ENCODE assay signal across 16 mouse cellular contexts in genomic region chr17:37078990-37079389, GRCm38 (mm10). TPM values are rescaled to one million over a fixed set of nuclear protein-coding genes. Genes with fewer than 3 reads are reported as not detected.
DNase-seq lines count a peak whose midpoint lies in the region; ATAC-seq and TF ChIP-seq lines count a peak whose summit lies in the region.
"Had no signal": no experiment of that assay in that cellular context is flagged by ENCODE, and none has a peak within 500 bp of the region (broad histone marks: within the 10 kb centered on the region; RNA-seq: fewer than 3 reads in every experiment).

No protein-coding gene starts in this region.

- WGBS in neural tube, embryonic 11.5 days: 14% methylated on average over 2 of the region's 2 CpGs
- WGBS in forebrain, embryonic 12.5 days: 4% methylated on average over 2 of the region's 2 CpGs
- 34% methylated on average over 2 of the region's 2 CpGs for WGBS in limb, embryonic 14.5 days
- 14% methylated on average over 2 of the region's 2 CpGs for WGBS in neural tube, embryonic 15.5 days

- H3K36me3 ChIP-seq in neural tube, embryonic 11.5 days (ENCODE audit: control insufficient read depth, insufficient read depth, low read length): no peaks in the 10 kb centered on the region; the same call in 1 of the 2 replicates
- peaks cover 29% of the 10 kb centered on the region for H3K36me3 ChIP-seq in forebrain, embryonic 12.5 days (replicated peaks)
- peaks cover 24% of the 10 kb centered on the region for H3K36me3 ChIP-seq in limb, embryonic 14.5 days (ENCODE audit: control insufficient read depth, insufficient read depth, low read length)
- peaks cover 28% of the 10 kb centered on the region for H3K36me3 ChIP-seq in neural tube, embryonic 15.5 days
- H3K36me3 ChIP-seq: liver, embryonic 12.5 days had no signal

- no peaks in the 10 kb centered on the region for H3K27me3 ChIP-seq in neural tube, embryonic 11.5 days (ENCODE audit: control insufficient read depth, insufficient read depth, low read length)
- H3K27me3 ChIP-seq in forebrain, embryonic 12.5 days: peaks cover 4% of the 10 kb centered on the region; the same call in 1 of the 2 replicates
- no peaks in the 10 kb centered on the region for H3K27me3 ChIP-seq in limb, embryonic 14.5 days (ENCODE audit: control insufficient read depth, insufficient read depth, low read length)
- no peaks in the 10 kb centered on the region for H3K27me3 ChIP-seq in neural tube, embryonic 15.5 days (replicated peaks)
- H3K27me3 ChIP-seq: CH12.LX; kidney, embryonic 15.5 days; liver, embryonic 12.5 days had no signal

- peak; percentile 22 for DNase-seq in neural tube, embryonic 11.5 days (ENCODE audit: low spot score)
- DNase-seq in neural tube, embryonic 10.5 days (ENCODE audit: extremely low spot score, low spot score): no peak
- no peak for DNase-seq in limb, embryonic 14.5 days (ENCODE audit: low spot score)
- no peak for DNase-seq in right cerebral cortex, adult 18-20 months
- no peak for DNase-seq in gastrocnemius, adult 2 months
- no peak for DNase-seq in heart, postnatal 14 days
- DNase-seq: gastrocnemius, postnatal 14 days; heart, postnatal 10 days; lung, postnatal 10 days; thymus, adult 18-20 months had no signal

- intact Hi-C loops in gastrocnemius, adult 2 months (cut with DNase I): no loop called here
- intact Hi-C loops in heart, postnatal 14 days (cut with DNase I): no loop called here

- no peak for TF ChIP-seq CTCF in gastrocnemius, adult 2 months (IDR thresholded peaks at IDR 0.05)

- peak; percentile 48; the same call in 1 of the 2 replicates for ATAC-seq in neural tube, embryonic 11.5 days (ENCODE audit: insufficient read depth, low FRiP score, low TSS enrichment)
- ATAC-seq in forebrain, embryonic 12.5 days (ENCODE audit: low FRiP score): peak; percentile 42
- ATAC-seq in limb, embryonic 14.5 days (ENCODE audit: low FRiP score, low read depth): no peak
- peak; percentile 23; the same call in 1 of the 2 replicates for ATAC-seq in neural tube, embryonic 15.5 days (ENCODE audit: low FRiP score)
- ATAC-seq: liver, embryonic 12.5 days had no signal

- TF ChIP-seq POLR2A in limb, embryonic 14.5 days (IDR thresholded peaks at IDR 0.05; ENCODE audit: borderline replicate concordance, extremely low read depth, insufficient read depth, insufficient read length): no peak

- no peak overlapping the region for H3K4me2 ChIP-seq in neural tube, embryonic 11.5 days (ENCODE audit: low read depth)
- peak overlapping the region; percentile 36 for H3K4me2 ChIP-seq in forebrain, embryonic 12.5 days
- H3K4me2 ChIP-seq in limb, embryonic 14.5 days (replicated peaks; ENCODE audit: low read depth, low read length, severe bottlenecking): no peak overlapping the region
- no peak overlapping the region for H3K4me2 ChIP-seq in neural tube, embryonic 15.5 days
- H3K4me2 ChIP-seq: kidney, embryonic 15.5 days; liver, embryonic 12.5 days had no signal

- H3K9ac ChIP-seq in neural tube, embryonic 11.5 days (ENCODE audit: low read length): no peak overlapping the region
- no peak overlapping the region for H3K9ac ChIP-seq in forebrain, embryonic 12.5 days
- no peak overlapping the region for H3K9ac ChIP-seq in limb, embryonic 14.5 days (ENCODE audit: low read depth, low read length, severe bottlenecking)
- H3K9ac ChIP-seq in neural tube, embryonic 15.5 days (replicated peaks): no peak overlapping the region
- H3K9ac ChIP-seq: kidney, embryonic 15.5 days; liver, embryonic 12.5 days had no signal

- peaks cover 12% of the 10 kb centered on the region for H3K4me1 ChIP-seq in neural tube, embryonic 11.5 days (ENCODE audit: control insufficient read depth, insufficient read depth, low read length)
- H3K4me1 ChIP-seq in forebrain, embryonic 12.5 days: peaks cover 28% of the 10 kb centered on the region
- H3K4me1 ChIP-seq in limb, embryonic 14.5 days (ENCODE audit: control insufficient read depth, insufficient read depth, low read length): peaks cover 8% of the 10 kb centered on the region; the same call in 1 of the 2 replicates
- H3K4me1 ChIP-seq in neural tube, embryonic 15.5 days: peaks cover 14% of the 10 kb centered on the region
- H3K4me1 ChIP-seq: liver, embryonic 12.5 days had no signal

- H3K27ac ChIP-seq in neural tube, embryonic 11.5 days (ENCODE audit: low read depth, low read length): no peak overlapping the region
- peak overlapping the region; percentile 57 for H3K27ac ChIP-seq in forebrain, embryonic 12.5 days
- H3K27ac ChIP-seq in limb, embryonic 14.5 days (replicated peaks; ENCODE audit: low read depth, low read length): 0 out of 2 replicates have a peak overlapping the region, but pooled peaks have one; percentile 4
- 0 out of 2 replicates have a peak overlapping the region, but pooled peaks have one; percentile 51 for H3K27ac ChIP-seq in neural tube, embryonic 15.5 days (replicated peaks)
- no peak overlapping the region for H3K27ac ChIP-seq in gastrocnemius, adult 2 months
- H3K27ac ChIP-seq: kidney, embryonic 15.5 days; liver, embryonic 12.5 days had no signal

- no peaks in the 10 kb centered on the region for H3K9me3 ChIP-seq in neural tube, embryonic 11.5 days (ENCODE audit: control insufficient read depth, low read length)
- H3K9me3 ChIP-seq in forebrain, embryonic 12.5 days: no peaks in the 10 kb centered on the region
- no peaks in the 10 kb centered on the region for H3K9me3 ChIP-seq in limb, embryonic 14.5 days (ENCODE audit: control insufficient read depth, low read length)
- H3K9me3 ChIP-seq in neural tube, embryonic 15.5 days (replicated peaks): no peaks in the 10 kb centered on the region
- H3K9me3 ChIP-seq: kidney, embryonic 15.5 days; liver, embryonic 12.5 days had no signal

- no peak overlapping the region for H3K4me3 ChIP-seq in neural tube, embryonic 11.5 days (ENCODE audit: low read depth, low read length)
- H3K4me3 ChIP-seq in forebrain, embryonic 12.5 days (replicated peaks): no peak overlapping the region
- no peak overlapping the region for H3K4me3 ChIP-seq in limb, embryonic 14.5 days (replicated peaks; ENCODE audit: low read length)
- no peak overlapping the region for H3K4me3 ChIP-seq in neural tube, embryonic 15.5 days (replicated peaks)
- H3K4me3 ChIP-seq in gastrocnemius, adult 2 months: no peak overlapping the region
- H3K4me3 ChIP-seq: kidney, embryonic 15.5 days; liver, embryonic 12.5 days had no signal

RNA-seq across cellular contexts. Expression of gene Olfr90, which starts 9.3 kb away (rescaled TPM):
- polyA plus RNA-seq in neural tube, embryonic 11.5 days (2014; fragmentation: Nextera tagmentation; extraction: Ambion mirVana): not detected in 2 replicates
- 0.06 and 0.15 TPM in 2 replicates for polyA plus RNA-seq in forebrain, embryonic 12.5 days (2016; fragmentation: Nextera tagmentation; extraction: Ambion mirVana)
- not detected in 2 replicates for polyA plus RNA-seq in limb, embryonic 14.5 days (2012; rRNA removed)
- not detected in 2 replicates for polyA plus RNA-seq in limb, embryonic 14.5 days (2014; fragmentation: Nextera tagmentation; extraction: Ambion mirVana)
- 0.06 TPM in 1 of 2 replicates, not detected in the other for polyA plus RNA-seq in neural tube, embryonic 15.5 days (2015; fragmentation: Nextera tagmentation; extraction: Ambion mirVana)
- not detected for total RNA-seq in gastrocnemius, adult 2 months (2021)
- not detected for total RNA-seq in heart, postnatal 14 days (2021)
- total RNA-seq: CH12.LX; gastrocnemius, postnatal 14 days; heart, postnatal 10 days; left cerebral cortex, adult 8-10 months had no signal
- polyA plus RNA-seq: liver, embryonic 12.5 days had no signal

RNA-seq across cellular contexts. Expression of gene Olfr91, which starts 19.1 kb away (rescaled TPM):
- not detected in 2 replicates for polyA plus RNA-seq in neural tube, embryonic 11.5 days (2014; fragmentation: Nextera tagmentation; extraction: Ambion mirVana)
- not detected in 2 replicates for polyA plus RNA-seq in forebrain, embryonic 12.5 days (2016; fragmentation: Nextera tagmentation; extraction: Ambion mirVana)
- polyA plus RNA-seq in limb, embryonic 14.5 days (2012; rRNA removed): not detected in 2 replicates
- 0.07 TPM in 1 of 2 replicates, not detected in the other for polyA plus RNA-seq in limb, embryonic 14.5 days (2014; fragmentation: Nextera tagmentation; extraction: Ambion mirVana)
- not detected in 2 replicates for polyA plus RNA-seq in neural tube, embryonic 15.5 days (2015; fragmentation: Nextera tagmentation; extraction: Ambion mirVana)
- not detected for total RNA-seq in gastrocnemius, adult 2 months (2021)
- total RNA-seq in heart, postnatal 14 days (2021): not detected
- total RNA-seq: CH12.LX; gastrocnemius, postnatal 14 days; heart, postnatal 10 days; left cerebral cortex, adult 8-10 months had no signal
- polyA plus RNA-seq: kidney, embryonic 15.5 days; liver, embryonic 12.5 days had no signal

RNA-seq across cellular contexts. Expression of gene Gabbr1, which starts 33.2 kb away (rescaled TPM):
- polyA plus RNA-seq in neural tube, embryonic 11.5 days (2014; fragmentation: Nextera tagmentation; extraction: Ambion mirVana): 21.3 and 22.7 TPM in 2 replicates
- polyA plus RNA-seq in forebrain, embryonic 12.5 days (2016; fragmentation: Nextera tagmentation; extraction: Ambion mirVana): 31.7 and 32.6 TPM in 2 replicates
- polyA plus RNA-seq in limb, embryonic 14.5 days (2012; rRNA removed): 111 and 139 TPM in 2 replicates
- 8.4 and 11.1 TPM in 2 replicates for polyA plus RNA-seq in limb, embryonic 14.5 days (2014; fragmentation: Nextera tagmentation; extraction: Ambion mirVana)
- polyA plus RNA-seq in neural tube, embryonic 15.5 days (2015; fragmentation: Nextera tagmentation; extraction: Ambion mirVana): 77.9 and 90.1 TPM in 2 replicates
- 1 to 10 TPM; 8.5 to 9.1 TPM for total RNA-seq in gastrocnemius, adult 2 months (2021)
- 10 to 100 TPM; 16.9 TPM for total RNA-seq in heart, postnatal 14 days (2021)

RNA-seq across cellular contexts. Expression of gene Olfr92, which starts 40.9 kb away (rescaled TPM):
- polyA plus RNA-seq in neural tube, embryonic 11.5 days (2014; fragmentation: Nextera tagmentation; extraction: Ambion mirVana): not detected in 2 replicates
- polyA plus RNA-seq in forebrain, embryonic 12.5 days (2016; fragmentation: Nextera tagmentation; extraction: Ambion mirVana): not detected in 2 replicates
- polyA plus RNA-seq in limb, embryonic 14.5 days (2012; rRNA removed): not detected in 2 replicates
- polyA plus RNA-seq in limb, embryonic 14.5 days (2014; fragmentation: Nextera tagmentation; extraction: Ambion mirVana): not detected in 2 replicates
- not detected in 2 replicates for polyA plus RNA-seq in neural tube, embryonic 15.5 days (2015; fragmentation: Nextera tagmentation; extraction: Ambion mirVana)
- not detected for total RNA-seq in gastrocnemius, adult 2 months (2021)
- not detected for total RNA-seq in heart, postnatal 14 days (2021)
- total RNA-seq: CH12.LX; gastrocnemius, postnatal 14 days; heart, postnatal 10 days; left cerebral cortex, adult 8-10 months had no signal
- polyA plus RNA-seq: kidney, embryonic 15.5 days; liver, embryonic 12.5 days had no signal

RNA-seq across cellular contexts. Expression of gene Mog, which starts 55.8 kb away (rescaled TPM):
- 0.23 and 0.40 TPM in 2 replicates for polyA plus RNA-seq in neural tube, embryonic 11.5 days (2014; fragmentation: Nextera tagmentation; extraction: Ambion mirVana)
- 1.1 and 1.2 TPM in 2 replicates for polyA plus RNA-seq in forebrain, embryonic 12.5 days (2016; fragmentation: Nextera tagmentation; extraction: Ambion mirVana)
- polyA plus RNA-seq in limb, embryonic 14.5 days (2012; rRNA removed): not detected in 2 replicates
- polyA plus RNA-seq in limb, embryonic 14.5 days (2014; fragmentation: Nextera tagmentation; extraction: Ambion mirVana): 0.35 TPM in 1 of 2 replicates, not detected in the other
- polyA plus RNA-seq in neural tube, embryonic 15.5 days (2015; fragmentation: Nextera tagmentation; extraction: Ambion mirVana): 1.5 and 2.0 TPM in 2 replicates
- total RNA-seq in gastrocnemius, adult 2 months (2021): not detected
- total RNA-seq in heart, postnatal 14 days (2021): not detected
- total RNA-seq: CH12.LX; gastrocnemius, postnatal 14 days; heart, postnatal 10 days had no signal
- polyA plus RNA-seq: liver, embryonic 12.5 days had no signal

Comparison
In these comparisons a context has a peak if more than half of its experiments do, and no peak if none do; other contexts are left out.
1. H3K27ac ChIP-seq: peak in forebrain, embryonic 12.5 days (single experiment), limb, embryonic 14.5 days (single experiment) and neural tube, embryonic 15.5 days (single experiment); none in neural tube, embryonic 11.5 days (single experiment) and gastrocnemius, adult 2 months (single experiment).